Mouse (Mus musculus): ENCODE data around the gene Scarb2.

Gene Scarb2

DNA sequence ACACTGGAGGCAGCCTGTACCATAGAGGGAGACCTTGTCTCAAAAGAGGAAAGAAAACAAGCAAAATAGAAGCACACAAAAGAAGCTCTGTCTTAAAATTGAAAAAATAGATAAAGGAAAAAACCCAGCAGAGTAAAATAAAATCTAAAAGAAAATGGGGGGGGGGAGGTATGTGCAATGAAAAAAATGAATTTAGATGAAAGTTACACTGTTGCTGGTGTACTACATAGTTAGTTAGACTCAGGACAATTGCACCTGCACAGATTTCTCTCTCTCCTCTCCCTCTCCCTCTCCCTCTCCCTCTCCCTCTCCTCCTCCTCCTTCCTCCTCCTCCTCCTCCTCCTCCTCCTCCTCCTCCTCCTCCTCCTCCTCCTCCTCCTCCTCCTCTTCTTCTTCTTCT, at the start of gene Scarb2:
TSS of gene Scarb2 (minus strand) at position 101 of the 400 bp plus-strand sequence.

DNA sequence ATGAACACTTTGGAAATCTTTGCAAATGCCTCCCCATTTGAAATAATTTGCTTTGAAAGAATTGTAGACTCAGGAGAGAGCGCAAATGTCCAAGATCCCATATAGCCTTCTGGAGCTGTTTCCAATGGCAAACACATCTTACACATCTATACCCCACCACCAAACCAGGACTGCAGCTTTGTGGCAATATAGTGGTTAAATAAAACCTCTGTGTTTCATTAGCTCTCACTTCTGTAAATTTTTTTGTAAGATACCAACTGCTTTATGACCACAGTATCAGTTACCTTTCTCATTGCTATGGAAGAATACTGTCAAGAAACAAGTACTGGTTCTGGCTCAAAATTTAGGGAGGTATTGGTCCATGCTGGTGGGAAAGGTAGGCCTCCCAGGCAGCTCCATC, 49.3 kb upstream of the Scarb2 start:
- 100% methylated on average over 1 of the region's 1 CpGs for WGBS

DNA sequence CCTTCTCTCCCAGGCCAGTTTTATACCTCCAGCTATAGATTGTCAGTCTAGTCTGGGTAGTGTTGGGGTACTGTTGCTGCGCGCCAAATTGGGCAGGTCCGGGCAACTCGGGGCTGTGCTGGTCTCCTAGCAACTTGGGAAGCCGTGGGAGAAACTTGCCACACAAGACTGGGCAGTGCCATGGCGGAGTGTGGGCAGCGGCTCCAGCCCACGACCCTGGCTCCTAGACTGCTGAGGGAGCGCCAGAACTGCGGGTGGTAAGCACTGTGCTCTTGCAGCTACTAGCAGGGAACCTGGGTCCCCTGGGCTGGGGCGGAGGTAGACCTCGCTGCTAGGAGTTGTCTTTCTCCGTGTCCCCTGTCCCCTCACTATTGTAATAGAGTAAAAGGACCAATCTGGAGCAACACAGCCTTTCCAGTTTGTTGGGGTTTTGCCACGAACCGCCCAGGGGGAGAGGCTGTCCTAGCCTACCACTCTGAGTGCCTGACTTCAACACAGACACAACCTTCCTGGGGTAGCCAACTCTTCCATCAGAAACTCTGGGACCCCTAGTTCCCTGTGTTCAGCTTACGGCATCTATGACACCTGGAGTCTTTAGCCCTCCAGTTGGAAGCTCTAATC, 48.4 kb upstream of the Scarb2 start, which contains the start of gene Fam47e:
TSS of gene Fam47e (plus strand) at position 179 of the 621 bp plus-strand sequence.
- 35% methylated on average over 16 of the region's 16 CpGs for WGBS

DNA sequence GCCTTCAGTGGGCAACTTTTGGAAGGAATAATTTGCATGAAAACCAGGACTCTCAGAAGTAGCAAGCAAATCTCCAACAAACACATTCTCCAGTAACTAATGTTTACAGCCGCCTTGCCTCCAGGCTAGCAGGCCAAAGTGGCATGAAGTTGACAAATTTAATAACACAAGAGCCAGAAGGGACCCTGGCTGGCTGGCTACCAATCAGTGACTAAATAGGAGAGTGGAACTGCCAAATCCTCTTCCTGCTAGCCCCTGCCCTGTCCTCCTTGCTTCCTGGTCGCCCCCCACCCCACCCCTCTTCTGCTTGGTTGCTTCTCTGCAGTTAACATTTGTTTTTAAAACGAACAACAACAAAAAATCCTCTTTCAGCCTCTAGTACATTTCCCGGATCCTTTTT, 47.8 kb upstream of the Scarb2 start:
- WGBS = 48% methylated on average over 4 of the region's 4 CpGs

DNA sequence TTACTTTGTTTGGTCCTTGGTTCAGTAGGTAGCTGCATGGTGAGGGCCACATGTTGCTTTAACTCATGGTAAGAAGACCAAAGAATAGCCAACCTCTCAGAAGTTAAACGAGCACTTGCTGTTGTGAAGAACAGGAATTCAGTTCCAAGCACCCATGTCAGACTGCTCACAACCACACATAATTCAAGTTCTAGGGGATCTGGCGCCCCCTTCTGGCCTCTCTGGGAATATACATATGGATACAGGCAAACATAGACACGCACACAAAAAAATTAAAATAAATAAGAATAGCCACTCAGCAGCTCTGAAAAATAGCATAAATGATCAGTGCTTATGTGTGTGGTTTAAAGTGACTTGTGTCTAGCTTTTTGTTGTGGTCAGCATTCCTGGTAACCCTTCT, 47.3 kb upstream of the Scarb2 start:
- WGBS = 64% methylated on average over 3 of the region's 3 CpGs

- WGBS = 92% methylated on average over 2 of the region's 2 CpGs
These were observed 46.0 kb upstream of the Scarb2 start for GRCm38 (mm10) chr5:92552611-92553010.

- WGBS = 58% methylated on average over 4 of the region's 4 CpGs
These were observed 33.1 kb upstream of the Scarb2 start for GRCm38 (mm10) chr5:92539698-92540097.

DNA sequence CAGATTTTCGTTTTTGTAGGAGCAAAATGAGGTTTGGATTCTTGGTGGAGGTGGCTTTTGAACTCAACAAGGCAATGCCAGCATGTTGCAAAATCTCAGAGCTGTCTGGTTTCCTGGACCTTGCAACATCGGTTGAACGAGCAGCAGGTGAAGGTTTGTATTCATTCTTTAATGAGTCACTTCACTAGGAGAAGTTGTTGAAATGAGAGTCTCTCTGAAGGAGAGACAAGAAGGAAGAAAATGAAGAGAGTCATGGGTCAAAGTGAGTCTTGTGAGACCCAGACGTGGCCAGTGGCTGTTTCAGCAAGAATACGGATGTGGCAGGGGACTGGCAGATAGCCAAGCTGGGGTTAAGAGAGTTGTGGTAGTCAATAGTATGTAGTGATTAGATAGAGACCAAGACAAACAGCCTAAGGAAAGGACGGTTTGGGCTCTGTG, 18.2 kb upstream of the Scarb2 start:
- 69% methylated on average over 6 of the region's 6 CpGs for WGBS

GRCm38 (mm10) chr5:92521131-92521530, 14.5 kb upstream of the Scarb2 start:
- 95% methylated on average over 2 of the region's 2 CpGs for WGBS

DNA sequence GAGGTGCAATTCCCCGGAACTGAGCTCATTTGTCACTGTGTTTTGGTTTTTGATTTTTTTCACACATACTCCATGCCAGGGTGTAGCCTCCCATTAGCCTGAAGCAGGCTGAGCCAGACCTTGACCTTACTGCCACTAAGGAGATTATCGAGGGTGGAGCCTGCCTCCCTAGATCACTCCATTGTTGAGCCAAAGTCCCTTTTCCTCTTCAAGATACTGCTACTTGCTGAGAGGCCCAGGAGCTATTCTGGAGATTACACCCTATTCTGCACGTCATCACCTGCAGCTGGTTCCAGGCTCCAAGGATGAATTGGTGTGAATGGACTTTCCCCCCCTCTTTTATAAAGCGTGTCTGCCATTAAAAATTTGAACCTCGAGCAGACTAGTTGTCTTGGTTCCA, 5.4 kb upstream of the Scarb2 start:
- 89% methylated on average over 5 of the region's 5 CpGs for WGBS

- 79% methylated on average over 5 of the region's 5 CpGs for WGBS
These were observed 2.2 kb upstream of the Scarb2 start for GRCm38 (mm10) chr5:92508853-92509252.

DNA sequence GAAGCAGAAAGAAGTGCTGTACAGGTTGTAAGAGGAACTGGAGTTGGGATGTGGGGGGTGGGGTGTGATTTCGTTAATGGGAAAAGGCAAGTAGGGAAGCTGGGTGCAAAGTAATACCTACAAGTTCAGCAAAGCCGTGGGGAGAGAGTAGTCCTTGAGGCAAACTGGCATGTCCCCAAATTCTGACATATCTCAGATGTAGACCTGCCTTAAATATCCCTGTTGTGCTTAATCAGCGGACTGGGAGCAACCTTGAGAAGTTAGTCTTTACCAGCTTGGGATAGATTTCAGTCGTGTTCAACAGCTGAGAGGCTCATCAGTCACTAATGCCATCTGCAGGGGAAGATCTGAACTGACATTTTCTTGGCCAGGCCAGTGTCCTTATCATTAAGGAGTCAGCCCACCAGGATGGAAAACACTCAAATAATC, 318 bp downstream of the Scarb2 start:
- WGBS = 10% methylated on average over 4 of the region's 4 CpGs

GRCm38 (mm10) chr5:92505402-92505865, 1.2 kb downstream of the Scarb2 start:
- 0% methylated on average over 48 of the region's 48 CpGs for WGBS

GRCm38 (mm10) chr5:92504676-92505400, 1.8 kb downstream of the Scarb2 start:
- 1% methylated on average over 35 of the region's 35 CpGs for WGBS

GRCm38 (mm10) chr5:92503856-92504618, 2.6 kb downstream of the Scarb2 start:
- 15% methylated on average over 7 of the region's 7 CpGs for WGBS

DNA sequence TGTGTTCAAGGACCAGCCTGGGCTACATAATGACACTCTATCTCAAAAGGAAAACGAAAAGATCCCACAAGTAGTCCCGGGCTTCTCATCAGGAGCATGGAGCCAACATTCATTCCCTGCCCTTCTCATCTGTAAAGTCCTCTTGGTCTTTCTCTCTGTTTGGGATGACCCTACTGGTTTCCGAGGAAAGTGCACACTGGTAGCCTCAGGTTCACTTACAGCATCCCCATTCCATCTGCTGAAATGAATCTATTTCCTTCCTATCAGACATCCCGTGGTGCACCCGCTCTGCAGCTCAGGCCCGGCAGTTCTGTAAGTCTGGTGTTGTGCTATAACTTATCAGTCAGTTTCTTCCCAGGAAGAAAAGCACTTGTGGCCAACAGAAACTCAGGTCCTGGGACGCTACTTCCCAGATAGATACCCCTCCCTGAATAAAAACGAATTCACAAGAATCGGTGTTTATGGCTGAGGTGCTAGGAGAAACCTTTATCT, 3.2 kb downstream of the Scarb2 start:
- WGBS = 44% methylated on average over 9 of the region's 9 CpGs

- 64% methylated on average over 3 of the region's 3 CpGs for WGBS
These were observed 7.3 kb downstream of the Scarb2 start for GRCm38 (mm10) chr5:92499378-92499777.

- 26% methylated on average over 5 of the region's 5 CpGs for WGBS
These were observed 8.0 kb downstream of the Scarb2 start for GRCm38 (mm10) chr5:92498661-92499060.

GRCm38 (mm10) chr5:92498225-92498624, 8.4 kb downstream of the Scarb2 start:
- 83% methylated on average over 3 of the region's 3 CpGs for WGBS

GRCm38 (mm10) chr5:92495771-92496409, 10.7 kb downstream of the Scarb2 start:
- WGBS = 86% methylated on average over 7 of the region's 7 CpGs

DNA sequence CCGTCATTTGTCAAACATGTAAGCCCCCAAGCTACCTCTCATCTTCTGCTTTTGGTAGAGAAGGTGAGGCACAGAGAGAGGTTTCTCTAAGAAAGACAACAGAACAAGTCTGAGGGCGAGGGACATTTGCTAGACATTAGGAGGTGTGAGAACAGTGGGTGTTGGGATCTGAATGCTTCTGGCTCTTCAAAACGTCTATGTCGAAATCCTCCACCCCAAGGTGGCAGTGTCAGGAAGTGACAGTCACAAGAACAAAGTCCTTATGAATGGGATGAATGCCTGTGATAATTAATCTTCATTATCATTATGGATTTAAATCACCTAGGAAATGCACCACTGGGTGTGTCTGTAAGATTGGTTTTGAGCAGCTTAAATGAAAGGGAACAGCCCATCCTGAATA, 11.3 kb downstream of the Scarb2 start:
- 38% methylated on average over 4 of the region's 4 CpGs for WGBS

DNA sequence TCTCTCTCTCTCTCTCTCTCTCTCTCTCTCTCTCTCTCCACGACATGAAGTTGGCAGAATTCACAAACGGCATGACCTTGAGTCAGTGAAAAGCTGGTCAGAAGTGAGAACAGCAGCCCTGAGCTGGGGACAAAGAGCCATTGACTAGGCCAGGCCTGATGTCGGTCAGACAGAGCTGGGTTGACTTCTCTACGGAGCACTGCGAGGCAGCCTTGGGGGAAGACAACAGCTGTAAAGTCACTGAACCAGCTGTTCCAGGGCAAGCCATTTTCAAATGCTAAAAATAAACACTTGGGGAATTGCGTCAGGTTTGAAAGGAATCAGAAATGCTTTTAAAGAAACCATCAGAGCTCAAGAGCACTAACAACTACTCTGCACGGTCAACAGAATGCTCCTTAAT, 13.2 kb downstream of the Scarb2 start:
- 50% methylated on average over 7 of the region's 7 CpGs for WGBS

Measured in cerebral cortex, adult 2 months (tissue).